Mouse (Mus musculus) spleen, adult 2 months (tissue): ENCODE measurements at regions not wholly inside any gene's neighbourhood (a gene's known extent, or its start where the extent isn't known, plus 50 kb on each side); places are given as distances from the start of the nearest gene placed in this dataset.

Experiments used
- DNase-seq, 2 experiments: peaks; one replicate each; pipeline versions ENCODE4 v3.0.0 to v3.0.0-alpha.2; 2012 to 2021; ENCODE audit warnings: low spot score in 2 of 2, low read depth in 1 of 2
- H3K27ac ChIP-seq: fragments of 200-500 bp; 2 replicates; pipeline ENCODE4 v1.5.1; 2012; ENCODE audit warnings: low read length, inconsistent platforms; ENCODE audit not compliant: insufficient read depth
- H3K27me3 ChIP-seq: fragments of 200-500 bp; 2 replicates; pipeline ENCODE4 v1.6.1; 2012; ENCODE audit warnings: mild to moderate bottlenecking, moderate library complexity, low read length, inconsistent platforms; ENCODE audit not compliant: control insufficient read depth, insufficient read depth
- H3K36me3 ChIP-seq: fragments of 200-500 bp; 2 replicates; pipeline ENCODE4 v1.6.1; 2012; ENCODE audit warnings: mild to moderate bottlenecking, low read length, inconsistent platforms; ENCODE audit not compliant: control insufficient read depth, insufficient read depth
- H3K4me1 ChIP-seq: fragments of 200-500 bp; 2 replicates; pipeline ENCODE4 v1.6.1; 2011; ENCODE audit warnings: inconsistent platforms; ENCODE audit not compliant: control insufficient read depth, insufficient read depth, insufficient read length
- H3K4me3 ChIP-seq: fragments of 200-500 bp; 2 replicates; pipeline ENCODE4 v1.5.1; 2011; ENCODE audit warnings: mild to moderate bottlenecking, inconsistent platforms; ENCODE audit not compliant: insufficient read depth, insufficient read length; ENCODE audit errors: extremely low read depth
- CTCF ChIP-seq: fragments of 200-500 bp; IDR thresholded peaks from 2 replicates; pipeline ENCODE4 v1.5.1; 2011; ENCODE audit warnings: mild to moderate bottlenecking, inconsistent platforms; ENCODE audit not compliant: insufficient read depth, insufficient read length, insufficient replicate concordance; ENCODE audit errors: extremely low read depth
- POLR2A ChIP-seq: fragments of 200-500 bp; IDR thresholded peaks from 2 replicates; pipeline ENCODE4 v1.6.1; 2011; ENCODE audit warnings: low read depth, low read length, inconsistent platforms
- WGBS: fragments of 180-500 bp; shearing (Covaris S2); methylation state at CpG from one replicate; pipeline ENCODE4 v1.1.7; 2018; 5-methylcytosine and 5-hydroxymethylcytosine counted together

DNA sequence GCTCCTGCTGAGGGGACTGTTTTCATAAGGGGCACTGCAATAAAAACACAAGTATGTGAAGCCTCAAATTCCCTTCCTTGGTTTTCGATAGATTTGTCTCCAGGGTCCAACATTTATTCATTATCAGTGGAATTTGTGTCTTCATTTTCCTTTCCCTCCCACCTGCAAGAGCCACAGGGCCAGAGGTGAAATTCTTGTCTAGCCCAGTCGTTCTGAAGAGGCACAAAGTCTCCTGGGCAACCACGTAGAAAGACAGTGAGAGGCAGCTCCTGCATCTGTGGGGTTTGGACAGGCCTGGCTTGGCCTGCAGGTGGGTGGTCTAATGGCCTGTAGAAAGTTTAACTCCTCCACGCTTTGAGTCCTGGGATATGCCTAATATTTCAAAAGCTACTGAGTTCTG, 211.3 kb upstream of the Daam1 start:
- Histone ChIP-seq H3K27ac (no peak overlapping the region), H3K27me3 (no peaks in the 10 kb centered on the region), H3K36me3 (no peaks in the 10 kb centered on the region), H3K4me3 (no peak overlapping the region), H3K4me1 (no peaks in the 10 kb centered on the region)
- no peak for TF ChIP-seq POLR2A
- TF ChIP-seq CTCF: no peak
- WGBS: 71% methylated on average over 4 of the region's 4 CpGs
- DNase-seq: no peak

DNA sequence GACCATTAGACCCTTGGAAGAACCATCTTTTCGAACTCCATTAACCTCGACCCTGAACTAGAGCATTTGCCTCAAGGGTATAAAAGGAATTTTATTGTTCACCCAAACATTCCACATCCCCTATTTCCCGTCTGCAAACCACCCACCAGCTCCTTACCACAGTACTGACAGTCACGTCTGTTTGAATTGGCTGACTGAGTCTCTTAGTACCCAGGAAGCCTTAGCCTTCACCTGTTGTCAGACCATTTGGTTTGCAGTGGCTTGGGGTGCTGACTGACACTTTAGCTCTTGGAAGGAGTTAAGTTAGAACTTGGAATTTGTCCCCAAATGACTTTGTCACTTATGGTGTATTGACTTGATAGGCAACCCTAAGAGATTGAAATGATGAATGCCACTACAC, 209.3 kb upstream of the Daam1 start:
- Histone ChIP-seq H3K36me3 (no peaks in the 10 kb centered on the region), H3K27ac (no peak overlapping the region), H3K27me3 (no peaks in the 10 kb centered on the region), H3K4me1 (no peaks in the 10 kb centered on the region), H3K4me3 (no peak overlapping the region)
- DNase-seq: no peak
- WGBS: 64% methylated on average over 4 of the region's 4 CpGs
- TF ChIP-seq POLR2A: no peak
- TF ChIP-seq CTCF: no peak

DNA sequence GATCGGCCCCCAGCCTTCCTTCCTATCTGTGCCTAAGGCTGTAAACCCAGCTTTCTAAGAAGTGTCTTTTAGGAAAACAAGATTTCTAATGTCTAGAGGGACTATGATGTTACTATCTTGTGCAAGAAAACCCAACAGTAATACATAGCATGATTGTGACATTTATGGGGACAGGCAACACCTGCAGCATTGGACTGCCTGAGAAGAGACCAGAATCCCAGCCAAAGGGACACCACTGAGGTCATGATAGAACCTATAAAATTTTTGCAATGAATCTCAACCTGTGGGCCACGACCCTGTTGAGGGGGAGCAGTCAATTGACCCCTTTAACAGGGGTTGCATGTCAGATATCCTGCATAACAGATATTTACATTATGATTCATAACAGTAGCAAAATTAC, 208.1 kb upstream of the Daam1 start:
- WGBS: 74% methylated on average over 2 of the region's 2 CpGs
- H3K4me3 ChIP-seq: no peak overlapping the region

DNA sequence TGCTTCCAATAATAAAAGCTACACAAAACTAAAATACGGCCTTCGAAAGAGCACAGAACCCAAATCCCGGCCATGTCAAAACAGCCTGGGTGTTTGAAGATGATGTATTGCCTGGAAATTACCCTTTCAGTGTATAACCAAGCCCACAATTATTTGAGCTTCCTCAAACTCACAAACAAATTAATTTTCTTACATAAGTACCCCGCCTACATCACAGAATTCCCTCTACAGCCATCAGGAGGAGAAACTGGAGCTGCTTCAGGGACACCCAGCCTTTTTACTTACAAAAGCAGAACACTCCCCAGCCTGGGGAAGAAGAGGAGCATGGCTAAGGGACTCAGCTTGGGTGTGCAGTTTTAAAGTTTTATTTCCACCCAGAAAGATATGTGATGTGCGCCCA, 207.6 kb upstream of the Daam1 start:
- no peaks in the 10 kb centered on the region for H3K36me3 ChIP-seq
- no peaks in the 10 kb centered on the region for H3K4me1 ChIP-seq
- no peaks in the 10 kb centered on the region for H3K27me3 ChIP-seq
- TF ChIP-seq POLR2A (no peak), CTCF (no peak)
- no peak for DNase-seq
- 90% methylated on average over 5 of the region's 5 CpGs for WGBS
- no peak overlapping the region for H3K27ac ChIP-seq
- H3K4me3 ChIP-seq: no peak overlapping the region

More for the DNA sequence above, 208.1 kb upstream of the Daam1 start:
- no peaks in the 10 kb centered on the region for H3K4me1 ChIP-seq
- no peak for DNase-seq
- no peak overlapping the region for H3K27ac ChIP-seq
- H3K27me3 ChIP-seq: no peaks in the 10 kb centered on the region
- no peaks in the 10 kb centered on the region for H3K36me3 ChIP-seq
- TF ChIP-seq CTCF: no peak
- no peak for TF ChIP-seq POLR2A

DNA sequence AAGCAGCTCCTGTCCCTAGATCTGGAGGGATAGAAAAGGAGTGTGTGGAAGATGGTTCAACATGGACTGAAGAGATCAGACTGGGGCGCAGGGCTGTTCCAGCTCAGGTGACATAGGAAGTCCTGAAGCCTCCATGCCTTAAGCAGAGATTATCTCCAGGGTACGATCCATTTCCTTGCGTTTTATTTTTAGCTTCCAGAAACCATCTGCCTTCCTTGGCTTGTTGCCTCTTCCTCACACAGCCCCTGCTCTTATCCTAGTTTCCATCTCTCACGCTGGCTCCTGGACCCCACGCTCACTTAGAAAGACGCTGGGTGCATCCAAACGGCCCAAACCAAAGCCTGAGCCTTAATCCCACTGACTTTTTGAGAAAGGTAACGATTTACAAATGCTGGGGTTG, 206.8 kb upstream of the Daam1 start:
- DNase-seq: no peak
- WGBS: 89% methylated on average over 8 of the region's 8 CpGs
- no peak for TF ChIP-seq POLR2A
- no peak for TF ChIP-seq CTCF
- no peak overlapping the region for H3K4me3 ChIP-seq
- H3K36me3 ChIP-seq: no peaks in the 10 kb centered on the region
- no peaks in the 10 kb centered on the region for H3K27me3 ChIP-seq
- H3K4me1 ChIP-seq: no peaks in the 10 kb centered on the region
- H3K27ac ChIP-seq: no peak overlapping the region

DNA sequence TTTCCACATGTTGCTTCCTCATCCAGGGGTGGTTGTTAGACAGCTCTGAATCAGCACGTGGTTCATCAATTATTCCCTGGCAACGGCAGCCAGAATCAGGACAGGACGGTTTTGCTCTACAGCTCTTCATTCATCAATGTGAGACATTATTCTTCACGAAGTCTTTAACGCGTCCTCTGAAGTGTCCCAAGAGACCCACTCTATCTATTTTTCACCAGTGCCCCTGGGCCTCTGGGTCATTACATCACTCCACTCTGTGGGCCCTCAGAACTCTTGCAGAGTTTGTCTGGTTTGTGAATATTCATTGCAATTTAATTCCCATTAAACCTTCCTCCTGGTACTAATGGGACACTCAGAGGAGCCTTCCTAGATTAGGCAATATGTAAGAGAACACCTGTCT, 206.2 kb upstream of the Daam1 start:
- WGBS: 86% methylated on average over 6 of the region's 6 CpGs
- Histone ChIP-seq H3K27me3 (no peaks in the 10 kb centered on the region), H3K27ac (no peak overlapping the region), H3K36me3 (no peaks in the 10 kb centered on the region), H3K4me1 (no peaks in the 10 kb centered on the region), H3K4me3 (no peak overlapping the region)
- no peak for TF ChIP-seq CTCF
- TF ChIP-seq POLR2A: no peak
- no peak for DNase-seq

DNA sequence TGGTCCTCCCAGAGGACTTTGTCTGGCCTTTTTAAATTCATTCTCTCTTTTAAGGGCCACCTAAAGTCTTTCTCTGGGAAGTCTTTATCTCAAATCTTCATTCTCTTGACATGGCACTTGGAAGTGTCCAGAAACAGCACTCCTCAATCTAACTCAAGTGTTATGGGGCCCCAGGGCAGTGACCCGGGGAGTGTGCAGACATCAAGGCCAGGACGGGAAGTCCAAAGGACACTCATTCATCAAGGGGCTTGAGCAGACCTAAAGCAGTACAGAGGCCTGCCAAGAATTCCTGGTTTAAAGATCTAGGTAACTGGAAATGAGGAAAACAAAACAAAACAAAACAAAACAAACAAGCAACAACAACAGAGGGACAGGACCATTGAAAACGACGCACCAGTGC, 205.8 kb upstream of the Daam1 start:
- no peaks in the 10 kb centered on the region for H3K36me3 ChIP-seq
- 84% methylated on average over 4 of the region's 4 CpGs for WGBS
- no peaks in the 10 kb centered on the region for H3K4me1 ChIP-seq
- H3K4me3 ChIP-seq: no peak overlapping the region
- H3K27me3 ChIP-seq: no peaks in the 10 kb centered on the region
- no peak for TF ChIP-seq POLR2A
- no peak for TF ChIP-seq CTCF
- no peak for DNase-seq
- no peak overlapping the region for H3K27ac ChIP-seq
